Mouse (Mus musculus) cerebellum, postnatal 10 days (tissue): ENCODE measurements around the gene Cyb5rl.

Experiments used
- DNase-seq, 2 experiments: peaks; one replicate each; pipeline ENCODE4 v3.0.0; 2021; ENCODE audit warnings: mixed read lengths in 2 of 2

Gene Cyb5rl

GRCm38 (mm10) chr4:107117741-107118385 is 51.1 kb downstream of the Cyb5rl start:
- DNase-seq, result no peak

GRCm38 (mm10) chr4:107119056-107119455 is 52.3 kb downstream of the Cyb5rl start:
- no peak for DNase-seq

- no peak for DNase-seq
Measured at GRCm38 (mm10) chr4:107120676-107121075, 53.9 kb downstream of the Cyb5rl start.

- peak; percentile 87 to 90 for DNase-seq
Measured at GRCm38 (mm10) chr4:107121165-107121943, 54.6 kb downstream of the Cyb5rl start.

GRCm38 (mm10) chr4:107124376-107124775 is 57.6 kb downstream of the Cyb5rl start:
- no peak for DNase-seq

- peak; percentile 68 to 76 for DNase-seq
Measured at GRCm38 (mm10) chr4:107125101-107125500, 58.3 kb downstream of the Cyb5rl start.

- no peak for DNase-seq
Measured at GRCm38 (mm10) chr4:107126389-107126788, 59.6 kb downstream of the Cyb5rl start.

GRCm38 (mm10) chr4:107126891-107127524 is 60.2 kb downstream of the Cyb5rl start:
- DNase-seq, result peak; percentile 35 to 41

- DNase-seq, result peak; percentile 76 to 84
Measured at GRCm38 (mm10) chr4:107127901-107128669, 61.3 kb downstream of the Cyb5rl start.

- DNase-seq, result no peak
Measured at GRCm38 (mm10) chr4:107129373-107129772, 62.6 kb downstream of the Cyb5rl start.

GRCm38 (mm10) chr4:107130534-107130933 is 63.7 kb downstream of the Cyb5rl start:
- DNase-seq, result peak; percentile 44 to 51

- DNase-seq, result no peak
Measured at GRCm38 (mm10) chr4:107134891-107135290, 68.1 kb downstream of the Cyb5rl start.

GRCm38 (mm10) chr4:107135663-107136062 is 68.9 kb downstream of the Cyb5rl start:
- DNase-seq, result peak; percentile 52 to 65

- no peak for DNase-seq
Measured at GRCm38 (mm10) chr4:107136531-107136930, 69.7 kb downstream of the Cyb5rl start.
